Mouse (Mus musculus) spleen, postnatal 0 days (tissue): ENCODE data around the gene Rassf4. TPM values are rescaled to one million over a fixed set of nuclear protein-coding genes. Genes with fewer than 3 reads are reported as not detected.

Experiments
- polyA plus RNA-seq: library from polyadenylated mRNA; unstranded; fragments of >200 nt; fragmentation: Nextera tagmentation; extraction: Ambion mirVana; gene quantifications from 2 replicates; pipeline ENCODE4 v1.2.1, GENCODE M21; 2015

Gene Rassf4
- polyA plus RNA-seq = 9.6 and 12.2 TPM in 2 replicates

GRCm38 (mm10) chr6:116673471-116674282, at the start of gene Rassf4:
Rassf4 (minus strand) TSS chr6:116673952.

GRCm38 (mm10) chr6:116716666-116717065, 42.9 kb upstream of the Rassf4 start, which contains the start of gene Tmem72:
Tmem72 (minus strand) TSS chr6:116716913.

DNA sequence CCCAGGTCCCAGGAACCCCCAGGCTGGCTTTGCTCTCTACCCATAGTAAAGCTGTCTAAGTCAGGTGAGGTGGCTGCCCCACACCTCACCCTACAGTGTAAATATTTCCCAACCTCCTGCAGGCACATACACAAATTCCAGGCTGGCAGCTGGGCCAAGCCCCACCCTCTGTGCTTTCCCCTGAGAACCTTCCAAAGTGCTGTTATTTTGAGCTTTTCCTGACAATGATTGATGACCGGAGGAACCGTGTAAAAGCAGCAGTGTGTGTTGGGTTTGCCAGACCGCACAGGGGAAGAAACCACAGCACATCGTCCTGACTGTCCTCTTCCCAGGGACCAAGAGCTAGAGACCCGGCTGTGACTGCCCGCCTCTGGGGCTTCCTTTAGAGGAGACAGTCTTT, 23.3 kb downstream of the Rassf4 start, which contains the start of gene Depp1:
Depp1 (plus strand) TSS at position 204 of the 400 bp plus-strand sequence.

GRCm38 (mm10) chr6:116628539-116629171, 45.1 kb downstream of the Rassf4 start, which contains the start of gene Zfp422:
Zfp422 (minus strand) TSS chr6:116628999.

DNA sequence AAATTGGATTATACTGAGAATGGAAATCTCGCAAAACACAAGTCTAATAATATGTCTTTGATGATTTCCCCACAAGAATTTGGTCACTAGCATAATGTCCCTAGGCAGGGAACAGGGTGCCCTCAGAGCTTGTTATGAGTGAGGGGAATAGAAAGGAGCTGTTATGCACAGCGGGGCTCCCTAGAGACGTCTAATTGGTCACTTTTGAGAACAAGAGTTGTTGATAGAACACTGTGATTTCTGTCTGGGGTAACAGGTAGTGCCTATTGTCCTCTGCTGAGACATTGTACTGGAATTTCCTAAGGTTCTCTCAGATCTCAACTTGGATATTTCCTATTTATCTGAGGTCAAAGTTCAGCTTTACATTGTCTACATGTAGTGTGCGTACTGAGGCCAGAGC, 89.7 kb downstream of the Rassf4 start, which contains the start of gene Olfr215:
Olfr215 (minus strand) TSS at position 101 of the 400 bp plus-strand sequence.

Other genes with a start within 250 kb of the Rassf4 start
- gene Alox5, start 212.8 kb downstream of the Rassf4 start, polyA plus RNA-seq = 14.9 and 20.7 TPM in 2 replicates
- gene Olfr211, start 184.9 kb downstream of the Rassf4 start, polyA plus RNA-seq = not detected in 2 replicates
- gene Olfr212, start 167.4 kb downstream of the Rassf4 start, polyA plus RNA-seq = not detected in 2 replicates
- not detected in 2 replicates for gene Olfr213, start 135.5 kb downstream of the Rassf4 start, polyA plus RNA-seq
- 0.44 and 0.46 TPM in 2 replicates for gene Gm5580, start 122.8 kb downstream of the Rassf4 start, polyA plus RNA-seq
- not detected in 2 replicates for gene Olfr214, start 119.7 kb downstream of the Rassf4 start, polyA plus RNA-seq
- not detected in 2 replicates for gene Olfr215, start 89.8 kb downstream of the Rassf4 start, polyA plus RNA-seq
- 26.8 and 37.4 TPM in 2 replicates for gene Zfp422, start 45.0 kb downstream of the Rassf4 start, polyA plus RNA-seq
- 6.7 and 7.2 TPM in 2 replicates for gene Depp1, start 23.3 kb downstream of the Rassf4 start, polyA plus RNA-seq
- gene Tmem72, start 43.0 kb upstream of the Rassf4 start, polyA plus RNA-seq = 0.02 and 0.04 TPM in 2 replicates